Mouse (Mus musculus): Measurements from ENCODE around the gene Vars. TPM values are rescaled to one million over a fixed set of nuclear protein-coding genes. Genes with fewer than 3 reads are reported as not detected.

The Vars gene
- polyA plus RNA-seq, 1 experiment from 2014 or later = 114 TPM

GRCm38 (mm10) chr17:35044904-35045806 is 44.4 kb downstream of the Vars start:
- H3K27me3 ChIP-seq (ENCODE audit: control insufficient read depth, insufficient read depth, low read length) = no peaks in the 10 kb centered on the region
- H3K27ac ChIP-seq (ENCODE audit: low read depth, low read length) = no peak overlapping the region
- H3K9ac ChIP-seq (ENCODE audit: low read length) = no peak overlapping the region
- H3K4me2 ChIP-seq (ENCODE audit: low read depth) = peak overlapping the region; percentile 87
- no peak overlapping the region for H3K4me3 ChIP-seq (ENCODE audit: low read depth, low read length)
- H3K36me3 ChIP-seq (ENCODE audit: control insufficient read depth, insufficient read depth, low read length) = no peaks in the 10 kb centered on the region
- 87% methylated on average over 7 of the region's 7 CpGs for WGBS
- peaks cover 14% of the 10 kb centered on the region for H3K4me1 ChIP-seq (ENCODE audit: control insufficient read depth, insufficient read depth, low read length)
- DNase-seq (ENCODE audit: low spot score) (no peak), ATAC-seq (ENCODE audit: insufficient read depth, low FRiP score, low TSS enrichment) (no peak)
- H3K9me3 ChIP-seq (ENCODE audit: control insufficient read depth, low read length) = no peaks in the 10 kb centered on the region

- Histone ChIP-seq H3K9ac (ENCODE audit: low read length) (peak overlapping the region; percentile 62), H3K9me3 (ENCODE audit: control insufficient read depth, low read length) (no peaks in the 10 kb centered on the region), H3K27ac (ENCODE audit: low read depth, low read length) (peak overlapping the region; percentile 63; the same call in 1 of the 2 replicates), H3K36me3 (ENCODE audit: control insufficient read depth, insufficient read depth, low read length) (no peaks in the 10 kb centered on the region), H3K4me2 (ENCODE audit: low read depth) (peak overlapping the region; percentile 87), H3K4me3 (ENCODE audit: low read depth, low read length) (peak overlapping the region; percentile 52), H3K27me3 (ENCODE audit: control insufficient read depth, insufficient read depth, low read length) (no peaks in the 10 kb centered on the region), H3K4me1 (ENCODE audit: control insufficient read depth, insufficient read depth, low read length) (peaks cover 14% of the 10 kb centered on the region)
- ATAC-seq (ENCODE audit: insufficient read depth, low FRiP score, low TSS enrichment) (peak; percentile 56), DNase-seq (ENCODE audit: low spot score) (peak; percentile 22)
- WGBS = 7% methylated on average over 41 of the region's 48 CpGs
Observed at GRCm38 (mm10) chr17:35045807-35046680, 45.3 kb downstream of the Vars start.

GRCm38 (mm10) chr17:35046681-35047455 is 46.1 kb downstream of the Vars start, which contains the start of gene Msh5:
Gene Msh5, minus strand, starts transcription at chr17:35046745.
- Histone ChIP-seq H3K27ac (ENCODE audit: low read depth, low read length) (peak within 1 kb of the TSS; percentile 63; the same call in 1 of the 2 replicates), H3K4me1 (ENCODE audit: control insufficient read depth, insufficient read depth, low read length) (peaks cover 19% of the 10 kb centered on the region), H3K9me3 (ENCODE audit: control insufficient read depth, low read length) (no peaks in the 10 kb centered on the region), H3K4me2 (ENCODE audit: low read depth) (peak within 1 kb of the TSS; percentile 87), H3K9ac (ENCODE audit: low read length) (peak within 1 kb of the TSS; percentile 62), H3K4me3 (ENCODE audit: low read depth, low read length) (peak within 1 kb of the TSS; percentile 52), H3K36me3 (ENCODE audit: control insufficient read depth, insufficient read depth, low read length) (no peaks in the 10 kb centered on the region), H3K27me3 (ENCODE audit: control insufficient read depth, insufficient read depth, low read length) (no peaks in the 10 kb centered on the region)
- ATAC-seq (ENCODE audit: insufficient read depth, low FRiP score, low TSS enrichment) (peak; percentile 96), DNase-seq (ENCODE audit: low spot score) (peak; percentile 99)
- 3% methylated on average over 33 of the region's 33 CpGs for WGBS

- Histone ChIP-seq H3K9ac (ENCODE audit: low read length) (no peak overlapping the region), H3K36me3 (ENCODE audit: control insufficient read depth, insufficient read depth, low read length) (peaks cover under 1% of the 10 kb centered on the region; the same call in 1 of the 2 replicates), H3K9me3 (ENCODE audit: control insufficient read depth, low read length) (no peaks in the 10 kb centered on the region), H3K4me2 (ENCODE audit: low read depth) (no peak overlapping the region), H3K4me3 (ENCODE audit: low read depth, low read length) (no peak overlapping the region), H3K4me1 (ENCODE audit: control insufficient read depth, insufficient read depth, low read length) (peaks cover 22% of the 10 kb centered on the region), H3K27ac (ENCODE audit: low read depth, low read length) (peak overlapping the region; percentile 5; the same call in 1 of the 2 replicates), H3K27me3 (ENCODE audit: control insufficient read depth, insufficient read depth, low read length) (no peaks in the 10 kb centered on the region)
- no peak for DNase-seq (ENCODE audit: low spot score)
- no peak for ATAC-seq (ENCODE audit: insufficient read depth, low FRiP score, low TSS enrichment)
- WGBS = 55% methylated on average over 1 of the region's 1 CpGs
Observed at GRCm38 (mm10) chr17:35047688-35048087, 46.9 kb downstream of the Vars start.

- DNase-seq (ENCODE audit: low spot score) (no peak), ATAC-seq (ENCODE audit: insufficient read depth, low FRiP score, low TSS enrichment) (no peak)
- H3K9me3 ChIP-seq (ENCODE audit: control insufficient read depth, low read length) = no peaks in the 10 kb centered on the region
- WGBS = 35% methylated on average over 11 of the region's 11 CpGs
- H3K9ac ChIP-seq (ENCODE audit: low read length) = no peak overlapping the region; the same call in 1 of the 2 replicates
- no peaks in the 10 kb centered on the region for H3K27me3 ChIP-seq (ENCODE audit: control insufficient read depth, insufficient read depth, low read length)
- peaks cover 22% of the 10 kb centered on the region for H3K4me1 ChIP-seq (ENCODE audit: control insufficient read depth, insufficient read depth, low read length)
- H3K4me3 ChIP-seq (ENCODE audit: low read depth, low read length) = no peak overlapping the region
- no peak overlapping the region for H3K4me2 ChIP-seq (ENCODE audit: low read depth)
- H3K36me3 ChIP-seq (ENCODE audit: control insufficient read depth, insufficient read depth, low read length) = peaks cover 6% of the 10 kb centered on the region
- peak overlapping the region; percentile 5; the same call in 1 of the 2 replicates for H3K27ac ChIP-seq (ENCODE audit: low read depth, low read length)
Observed at GRCm38 (mm10) chr17:35048149-35048931, 47.6 kb downstream of the Vars start.

- no peak for ATAC-seq (ENCODE audit: insufficient read depth, low FRiP score, low TSS enrichment)
- Histone ChIP-seq H3K4me3 (ENCODE audit: low read depth, low read length) (0 out of 2 replicates have a peak overlapping the region, but pooled peaks have one; percentile 67), H3K27ac (ENCODE audit: low read depth, low read length) (no peak overlapping the region), H3K4me1 (ENCODE audit: control insufficient read depth, insufficient read depth, low read length) (peaks cover 22% of the 10 kb centered on the region), H3K9me3 (ENCODE audit: control insufficient read depth, low read length) (no peaks in the 10 kb centered on the region), H3K27me3 (ENCODE audit: control insufficient read depth, insufficient read depth, low read length) (no peaks in the 10 kb centered on the region), H3K9ac (ENCODE audit: low read length) (no peak overlapping the region), H3K36me3 (ENCODE audit: control insufficient read depth, insufficient read depth, low read length) (peaks cover 9% of the 10 kb centered on the region), H3K4me2 (ENCODE audit: low read depth) (peak overlapping the region; percentile 88)
- whole genome bisulfite sequencing = 78% methylated on average over 5 of the region's 5 CpGs
- DNase-seq (ENCODE audit: low spot score) = no peak
Observed at GRCm38 (mm10) chr17:35048932-35049440, 48.2 kb downstream of the Vars start.

- Histone ChIP-seq H3K27ac (ENCODE audit: low read depth, low read length) (peak within 1 kb of the TSS; percentile 93), H3K4me2 (ENCODE audit: low read depth) (peak within 1 kb of the TSS; percentile 88), H3K9me3 (ENCODE audit: control insufficient read depth, low read length) (no peaks in the 10 kb centered on the region), H3K27me3 (ENCODE audit: control insufficient read depth, insufficient read depth, low read length) (no peaks in the 10 kb centered on the region), H3K36me3 (ENCODE audit: control insufficient read depth, insufficient read depth, low read length) (peaks cover 12% of the 10 kb centered on the region), H3K9ac (ENCODE audit: low read length) (peak within 1 kb of the TSS; percentile 82), H3K4me3 (ENCODE audit: low read depth, low read length) (peak within 1 kb of the TSS; percentile 67), H3K4me1 (ENCODE audit: control insufficient read depth, insufficient read depth, low read length) (peaks cover 22% of the 10 kb centered on the region)
- 2% methylated on average over 11 of the region's 11 CpGs for WGBS
- DNase-seq (ENCODE audit: low spot score) (peak; percentile 86), ATAC-seq (ENCODE audit: insufficient read depth, low FRiP score, low TSS enrichment) (no peak)
Observed at GRCm38 (mm10) chr17:35049561-35050016, 48.8 kb downstream of the Vars start, which contains the start of gene Clic1. Gene Clic1, plus strand, starts transcription at chr17:35049966.

All from neural tube, embryonic 11.5 days (tissue).